Mouse (Mus musculus) retina, adult 2 months (tissue): ENCODE data around the gene Hs3st1.
A peak's percentile ranks its signal among the peaks of the same experiment; 100 is the strongest.
"Not testable (repeated sequence)": the region's sequence is repeated elsewhere in the genome, so short reads cannot be mapped to it uniquely, and the experiment has no call there.

Experiments
- DNase-seq: peaks from one replicate; pipeline ENCODE4 v3.0.0-alpha.2; 2012; ENCODE audit warnings: low read depth, low spot score

The Hs3st1 gene

GRCm38 (mm10) chr5:39755375-39755774 lies at the start of gene Hs3st1:
Hs3st1 (minus strand) TSS chr5:39755475.
- DNase-seq, result not testable (repeated sequence)

- DNase-seq, result no peak
Measured at GRCm38 (mm10) chr5:39804663-39805062, 49.4 kb upstream of the Hs3st1 start.

DNA sequence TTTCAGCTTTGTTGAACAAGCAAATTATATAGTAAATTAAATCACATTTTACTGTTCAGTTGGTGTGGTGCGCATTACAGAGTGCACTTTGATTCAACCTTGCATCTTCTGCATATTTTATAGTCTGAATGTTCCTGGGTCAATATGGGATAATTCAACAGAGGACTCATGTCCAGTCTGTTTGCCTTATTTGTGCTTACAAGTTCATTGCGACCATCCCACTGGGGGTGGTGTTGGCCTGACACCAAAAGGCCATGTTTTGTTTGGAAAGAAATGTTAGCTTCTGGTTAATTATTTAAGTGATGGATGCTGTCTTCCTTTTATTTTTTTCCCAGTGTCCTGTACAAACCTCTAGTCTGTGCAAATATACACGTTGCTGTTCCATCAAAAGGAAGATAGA lies 48.7 kb upstream of the Hs3st1 start:
- DNase-seq, result no peak

DNA sequence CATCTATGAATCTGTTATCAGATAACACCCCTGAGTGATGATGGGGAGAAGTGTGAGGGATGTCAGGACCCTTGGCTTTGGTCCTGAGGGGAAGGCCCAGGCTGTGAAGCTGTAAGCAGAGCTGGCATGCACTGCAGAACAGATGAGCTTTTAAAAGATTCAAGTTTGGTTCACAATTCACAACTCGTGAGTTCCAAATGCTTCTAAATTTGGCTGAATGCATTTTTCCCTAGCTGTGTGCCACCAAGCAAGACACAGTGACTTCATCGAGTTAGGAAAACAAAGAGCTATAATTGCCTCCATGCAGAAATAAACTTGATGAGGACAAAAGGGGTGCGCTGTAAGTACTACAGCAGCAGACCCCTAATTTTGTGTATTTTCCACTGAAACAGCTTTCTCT lies 48.2 kb upstream of the Hs3st1 start:
- no peak for DNase-seq

DNA sequence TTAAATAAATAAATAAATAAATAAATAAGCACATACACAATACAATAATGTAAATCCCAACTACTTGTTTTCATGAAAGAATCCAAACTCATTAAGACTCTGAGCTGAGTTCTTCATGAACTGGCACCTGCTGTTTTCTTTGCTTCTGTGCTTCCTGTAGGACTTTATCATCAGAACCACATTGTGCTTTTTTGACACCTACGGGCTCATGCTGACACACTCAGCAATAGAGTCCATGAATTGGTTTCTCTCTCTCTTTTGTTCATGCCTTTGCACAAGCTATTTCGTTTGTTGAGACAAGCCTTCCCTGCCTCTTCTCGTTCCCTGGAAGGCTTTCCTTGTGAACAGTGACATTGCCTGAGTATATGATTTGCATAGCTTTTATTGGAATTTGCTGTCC lies 46.8 kb upstream of the Hs3st1 start:
- no peak for DNase-seq

- no peak for DNase-seq
Measured at GRCm38 (mm10) chr5:39777094-39777710, 21.9 kb upstream of the Hs3st1 start.

GRCm38 (mm10) chr5:39771680-39772348 lies 16.5 kb upstream of the Hs3st1 start:
- no peak for DNase-seq

GRCm38 (mm10) chr5:39761682-39762456 lies 6.6 kb upstream of the Hs3st1 start:
- DNase-seq, result no peak

GRCm38 (mm10) chr5:39758890-39759475 lies 3.7 kb upstream of the Hs3st1 start:
- DNase-seq, result no peak

DNA sequence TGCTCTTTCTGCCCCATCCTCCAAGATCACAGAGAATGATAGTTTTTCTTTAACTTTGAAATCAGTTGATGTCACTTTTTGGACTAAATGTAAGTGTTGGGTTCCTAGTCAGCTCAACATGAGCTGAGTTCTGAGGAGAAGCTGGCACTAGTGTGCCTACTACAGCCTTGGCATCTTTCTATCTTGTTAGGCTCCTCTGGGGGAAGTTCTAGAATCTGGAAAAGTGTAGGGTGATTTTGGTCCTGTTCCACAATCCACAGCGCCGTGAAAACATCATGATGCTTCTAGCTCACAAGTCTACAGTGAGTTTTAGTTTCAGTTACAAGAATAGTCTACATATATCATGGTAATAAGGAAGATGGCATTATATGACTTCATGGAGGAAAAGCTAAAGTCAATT lies 18.4 kb downstream of the Hs3st1 start:
- DNase-seq, result no peak

- DNase-seq, result no peak
Measured at GRCm38 (mm10) chr5:39733750-39734443, 21.4 kb downstream of the Hs3st1 start.

GRCm38 (mm10) chr5:39733013-39733749 lies 22.1 kb downstream of the Hs3st1 start:
- DNase-seq, result no peak

DNA sequence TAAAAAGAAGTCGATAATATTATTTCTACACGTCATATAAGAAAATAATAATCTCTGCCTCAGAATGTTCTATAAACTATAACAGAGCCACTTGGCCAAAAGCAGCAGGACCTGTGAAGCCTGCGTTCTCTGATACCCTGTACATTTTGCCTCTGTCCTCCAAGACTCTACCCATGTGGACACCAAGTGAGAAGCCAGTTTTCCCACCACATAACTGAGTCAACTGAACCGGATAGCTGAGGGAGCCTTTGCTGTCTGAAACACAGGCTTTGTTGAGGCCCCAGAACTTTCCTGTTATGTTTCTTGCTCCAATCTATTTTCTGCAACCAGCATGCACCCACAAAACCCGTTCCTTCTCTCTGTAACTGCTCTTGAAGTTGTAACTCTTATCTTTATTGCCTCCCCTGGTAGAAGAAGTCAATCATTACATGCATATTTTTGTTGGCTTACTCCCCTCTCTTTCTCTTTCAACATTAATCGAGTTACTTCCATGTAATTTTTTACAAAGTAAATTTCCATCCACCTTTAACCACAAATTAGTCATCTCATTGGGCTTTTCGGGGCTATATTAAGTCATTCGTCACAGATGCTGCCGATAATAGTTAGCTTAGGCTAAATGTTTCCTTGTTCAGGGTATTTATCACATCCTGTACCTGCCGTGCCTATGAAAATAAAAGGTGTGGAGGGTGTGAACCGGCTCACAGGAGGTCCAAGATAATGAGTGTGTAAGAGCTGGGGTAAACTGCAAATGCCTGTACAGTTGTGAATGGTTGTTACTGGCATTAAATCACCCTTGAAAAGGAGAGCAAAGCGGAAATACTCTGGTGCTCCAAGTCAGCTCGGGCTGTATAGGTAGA lies 39.4 kb downstream of the Hs3st1 start:
- no peak for DNase-seq

DNA sequence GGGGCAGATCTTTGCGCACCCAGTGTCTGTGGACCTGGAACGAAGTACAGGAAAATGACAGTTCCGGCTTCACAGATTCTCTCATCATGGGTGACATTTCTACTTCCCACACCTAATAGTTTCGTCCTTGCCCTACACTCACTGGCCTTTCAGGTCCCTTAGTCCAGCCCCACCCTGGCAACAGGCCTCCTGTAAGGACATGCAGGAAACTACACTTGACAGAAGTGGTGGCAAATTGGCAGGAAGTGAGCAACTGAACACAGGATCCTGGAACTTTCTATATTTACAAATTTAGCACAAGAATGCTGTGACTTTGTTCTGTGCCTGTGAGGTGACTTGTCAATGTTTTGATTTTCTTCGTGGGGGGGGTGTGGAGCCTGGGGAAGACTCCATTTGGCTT lies 40.1 kb downstream of the Hs3st1 start:
- DNase-seq, result no peak

GRCm38 (mm10) chr5:39705539-39705938 lies 49.7 kb downstream of the Hs3st1 start:
- DNase-seq, result no peak

GRCm38 (mm10) chr5:39660826-39661225 lies 94.4 kb downstream of the Hs3st1 start:
- DNase-seq, result no peak

DNA sequence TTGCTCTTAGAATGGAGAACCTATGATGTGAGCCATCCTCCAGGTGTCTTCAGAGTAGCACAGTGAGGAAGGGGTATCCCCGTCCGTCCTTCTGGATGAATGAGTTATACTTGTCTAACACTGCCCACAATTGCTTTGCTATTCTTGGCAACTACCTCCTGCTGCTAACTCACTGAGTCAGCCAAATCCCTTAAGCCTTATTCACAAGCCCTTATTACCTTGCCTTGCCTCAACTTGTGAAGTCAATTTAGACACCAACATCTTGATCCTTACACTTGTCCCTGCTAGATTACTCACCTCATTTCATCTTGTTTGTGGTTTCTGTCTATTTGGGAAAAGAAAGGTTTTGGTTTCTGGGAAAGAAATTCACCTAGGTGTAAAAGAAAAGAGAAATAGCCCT lies 95.9 kb downstream of the Hs3st1 start:
- no peak for DNase-seq

- no peak for DNase-seq
Measured at GRCm38 (mm10) chr5:39644827-39645380, 110.4 kb downstream of the Hs3st1 start.

DNA sequence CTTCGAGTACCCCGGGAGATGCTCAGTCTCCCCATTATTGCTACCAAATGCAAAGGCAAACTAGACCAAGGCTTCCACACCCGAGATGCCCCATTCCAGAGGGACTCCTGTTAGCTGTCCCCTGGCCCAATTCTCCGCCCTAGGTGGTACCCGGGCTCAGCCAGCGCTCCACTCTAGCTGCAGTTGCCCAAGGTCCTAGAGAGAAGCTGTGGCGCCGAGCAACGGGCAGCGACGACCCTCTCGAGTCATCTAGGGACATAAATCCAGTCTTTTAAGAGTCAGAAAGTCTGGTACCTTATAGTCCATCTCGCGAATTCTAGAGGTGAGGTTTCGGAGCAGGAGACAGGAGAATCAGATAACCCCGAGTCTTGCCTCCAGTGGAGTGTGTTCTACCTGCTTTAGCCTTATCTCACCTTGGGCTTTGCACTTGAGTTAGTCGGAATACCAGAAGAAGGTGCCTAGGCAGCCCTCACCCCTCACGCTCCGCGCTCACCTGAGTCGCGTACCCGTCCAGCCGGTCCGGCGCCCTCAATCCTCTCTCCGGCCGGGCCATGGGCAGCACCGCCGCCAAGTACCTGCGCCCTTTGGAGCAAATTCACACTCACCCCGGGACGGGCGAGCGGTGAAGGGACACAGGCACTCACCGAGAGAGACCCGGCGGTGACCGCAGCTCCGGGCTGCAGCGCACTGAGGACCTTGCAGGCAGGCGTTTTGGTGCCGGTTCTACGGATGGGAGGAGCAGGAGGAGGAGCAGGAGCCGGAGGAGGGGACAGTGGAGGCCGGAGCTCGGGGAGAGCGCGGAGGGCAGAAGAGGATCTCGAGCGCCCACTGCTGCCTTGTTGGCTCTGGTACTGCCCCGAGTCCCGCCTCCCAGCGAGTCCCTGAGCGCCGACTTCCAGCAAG lies 111.1 kb downstream of the Hs3st1 start:
- peak; percentile 43 for DNase-seq
